Mouse (Mus musculus): ENCODE measurements around the gene Pgm2.

The Pgm2 gene

GRCm38 (mm10) chr5:64092748-64093292, at the start of gene Pgm2:
Gene Pgm2 (plus strand): TSS chr5:64092950.
- DNase-seq (ENCODE audit: low spot score in 2 of 2): peak; percentile 55 to 69

GRCm38 (mm10) chr5:64043694-64044453, 48.9 kb upstream of the Pgm2 start:
- DNase-seq (ENCODE audit: low spot score in 2 of 2): no peak

GRCm38 (mm10) chr5:64044790-64045189, 48.0 kb upstream of the Pgm2 start:
- peak; percentile 18 to 46 for DNase-seq (ENCODE audit: low spot score in 2 of 2)

GRCm38 (mm10) chr5:64045502-64045901, 47.2 kb upstream of the Pgm2 start:
- DNase-seq (ENCODE audit: low spot score in 2 of 2): no peak

GRCm38 (mm10) chr5:64046995-64047394, 45.8 kb upstream of the Pgm2 start:
- no peak for DNase-seq (ENCODE audit: low spot score in 2 of 2)

GRCm38 (mm10) chr5:64047921-64048320, 44.8 kb upstream of the Pgm2 start:
- no peak for DNase-seq (ENCODE audit: low spot score in 2 of 2)

GRCm38 (mm10) chr5:64048605-64049004, 44.1 kb upstream of the Pgm2 start:
- no peak for DNase-seq (ENCODE audit: low spot score in 2 of 2)

- no peak for DNase-seq (ENCODE audit: low spot score in 2 of 2)
Observed at GRCm38 (mm10) chr5:64049256-64049655, 43.5 kb upstream of the Pgm2 start.

- DNase-seq (ENCODE audit: low spot score in 2 of 2): no peak
Observed at GRCm38 (mm10) chr5:64053010-64053409, 39.7 kb upstream of the Pgm2 start.

- DNase-seq (ENCODE audit: low spot score in 2 of 2): no peak
Observed at GRCm38 (mm10) chr5:64056210-64056609, 36.5 kb upstream of the Pgm2 start.

GRCm38 (mm10) chr5:64060881-64061280, 31.9 kb upstream of the Pgm2 start:
- DNase-seq (ENCODE audit: low spot score in 2 of 2): no peak

- DNase-seq (ENCODE audit: low spot score in 2 of 2): no peak
Observed at GRCm38 (mm10) chr5:64061643-64062042, 31.1 kb upstream of the Pgm2 start.

- no peak for DNase-seq (ENCODE audit: low spot score in 2 of 2)
Observed at GRCm38 (mm10) chr5:64062882-64063621, 29.7 kb upstream of the Pgm2 start.

GRCm38 (mm10) chr5:64063622-64064355, 29.0 kb upstream of the Pgm2 start:
- DNase-seq (ENCODE audit: low spot score in 2 of 2): no peak

GRCm38 (mm10) chr5:64064401-64064800, 28.3 kb upstream of the Pgm2 start:
- DNase-seq (ENCODE audit: low spot score in 2 of 2): no peak

- no peak for DNase-seq (ENCODE audit: low spot score in 2 of 2)
Observed at GRCm38 (mm10) chr5:64065497-64066046, 27.2 kb upstream of the Pgm2 start.

- no peak for DNase-seq (ENCODE audit: low spot score in 2 of 2)
Observed at GRCm38 (mm10) chr5:64066159-64066558, 26.6 kb upstream of the Pgm2 start.

- DNase-seq (ENCODE audit: low spot score in 2 of 2): no peak
Observed at GRCm38 (mm10) chr5:64067576-64067975, 25.2 kb upstream of the Pgm2 start.

GRCm38 (mm10) chr5:64070081-64070673, 22.6 kb upstream of the Pgm2 start:
- peak; percentile 11 to 48 for DNase-seq (ENCODE audit: low spot score in 2 of 2)

GRCm38 (mm10) chr5:64070742-64071476, 21.8 kb upstream of the Pgm2 start:
- DNase-seq (ENCODE audit: low spot score in 2 of 2): no peak

- no peak for DNase-seq (ENCODE audit: low spot score in 2 of 2)
Observed at GRCm38 (mm10) chr5:64074455-64074854, 18.3 kb upstream of the Pgm2 start.

Measured in thymus, postnatal 10 days (tissue).